Mouse (Mus musculus) bone marrow, adult 2 months (tissue): Measurements from ENCODE around the gene Klhl22. TPM values are rescaled to one million over a fixed set of nuclear protein-coding genes. Genes with fewer than 3 reads are reported as not detected.
A peak's percentile ranks its signal among the peaks of the same experiment; 100 is the strongest.

ENCODE experiments used
- H3K27ac ChIP-seq: fragments of 200-500 bp; 2 replicates; pipeline ENCODE4 v1.5.1; 2012; ENCODE audit warnings: low read depth, mild to moderate bottlenecking, control low read depth, inconsistent platforms, low read length; ENCODE audit not compliant: control insufficient read depth, poor library complexity, insufficient read depth
- H3K4me1 ChIP-seq: fragments of 200-500 bp; 2 replicates; pipeline ENCODE4 v1.6.1; 2011; ENCODE audit warnings: low read length; ENCODE audit not compliant: control insufficient read depth, insufficient read depth
- H3K4me3 ChIP-seq: fragments of 200-500 bp; replicated peaks from 2 replicates; pipeline ENCODE3; 2011; ENCODE audit warnings: mild to moderate bottlenecking, low read depth, low read length, control low read depth; ENCODE audit not compliant: control insufficient read depth
- CTCF ChIP-seq: fragments of 200-500 bp; IDR thresholded peaks from 2 replicates; pipeline ENCODE4 v1.5.1; 2011; ENCODE audit warnings: low read length, control low read depth; ENCODE audit not compliant: control insufficient read depth, insufficient read depth
- POLR2A ChIP-seq: fragments of 200-500 bp; IDR thresholded peaks from 2 replicates; pipeline ENCODE4 v1.6.1; 2011; ENCODE audit warnings: low read depth, mild to moderate bottlenecking, control low read depth, low read length, borderline replicate concordance; ENCODE audit not compliant: control insufficient read depth
- WGBS: fragments of 180-500 bp; shearing (Covaris S2); methylation state at CpG from one replicate; pipeline ENCODE4 v1.1.7; 2018; 5-methylcytosine and 5-hydroxymethylcytosine counted together
- polyA plus RNA-seq: library from polyadenylated mRNA; stranded (reverse); fragments of >200 nt; gene quantifications from 2 replicates; pipeline ENCODE4 v1.2.4, GENCODE M21; 2011; ENCODE audit warnings: low replicate concordance; ENCODE audit not compliant: missing spikeins, insufficient read depth, insufficient read length

Klhl22 gene
- polyA plus RNA-seq, 1 experiment = 7.8 TPM

DNA sequence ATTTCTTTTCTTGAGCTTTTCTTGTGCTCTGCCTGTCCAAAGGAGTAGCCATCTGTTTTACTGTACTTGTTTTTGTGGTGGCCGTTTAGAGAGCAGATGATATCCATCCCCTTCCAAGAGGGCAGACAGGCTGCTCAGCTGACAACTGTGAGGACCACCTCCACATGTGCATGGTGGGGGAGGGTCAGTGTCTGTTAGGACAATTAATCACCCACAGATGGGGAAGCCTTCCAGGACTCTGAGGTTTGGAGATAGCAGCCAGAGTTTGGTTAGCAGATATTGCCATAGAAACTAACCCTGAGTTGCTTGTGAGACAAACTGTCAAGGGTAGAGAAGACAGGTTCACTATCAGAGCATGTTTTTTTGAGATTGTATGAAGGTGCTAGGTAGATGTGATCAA, 1.7 kb downstream of the Klhl22 start:
- Histone ChIP-seq H3K4me3 (no peak overlapping the region), H3K4me1 (peaks cover 2% of the 10 kb centered on the region), H3K27ac (no peak overlapping the region)
- WGBS = 25% methylated on average over 1 of the region's 1 CpGs
- TF ChIP-seq CTCF = no peak
- no peak for TF ChIP-seq POLR2A

DNA sequence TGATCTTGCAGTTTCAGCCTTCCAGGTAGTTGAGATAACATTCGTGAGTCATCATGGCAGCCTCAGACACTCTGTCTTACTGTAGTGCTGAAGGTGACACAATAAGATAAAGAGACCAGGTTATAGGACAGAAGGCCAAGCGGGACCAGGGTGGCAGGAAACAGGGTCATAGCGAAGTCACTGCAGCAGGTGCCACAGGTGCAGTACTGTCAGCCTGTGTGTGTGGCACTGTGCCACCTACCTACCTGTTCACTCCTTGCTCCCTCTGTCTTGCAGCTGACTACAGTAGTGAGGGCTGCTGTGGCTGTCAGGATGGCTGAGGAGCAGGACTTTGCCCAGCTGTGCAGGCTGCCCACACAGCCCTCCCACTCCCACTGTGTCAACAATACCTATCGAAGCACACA, 4.7 kb downstream of the Klhl22 start:
- TF ChIP-seq CTCF = no peak
- no peak for TF ChIP-seq POLR2A
- Histone ChIP-seq H3K4me3 (no peak overlapping the region), H3K4me1 (peaks cover 2% of the 10 kb centered on the region), H3K27ac (no peak overlapping the region)
- 72% methylated on average over 4 of the region's 4 CpGs for WGBS

- no peak overlapping the region for H3K27ac ChIP-seq
- H3K4me3 ChIP-seq = no peak overlapping the region
- H3K4me1 ChIP-seq = no peaks in the 10 kb centered on the region
- 64% methylated on average over 7 of the region's 7 CpGs for WGBS
- TF ChIP-seq POLR2A (no peak), CTCF (no peak)
Measured at GRCm38 (mm10) chr16:17768834-17769233, 9.4 kb downstream of the Klhl22 start.

DNA sequence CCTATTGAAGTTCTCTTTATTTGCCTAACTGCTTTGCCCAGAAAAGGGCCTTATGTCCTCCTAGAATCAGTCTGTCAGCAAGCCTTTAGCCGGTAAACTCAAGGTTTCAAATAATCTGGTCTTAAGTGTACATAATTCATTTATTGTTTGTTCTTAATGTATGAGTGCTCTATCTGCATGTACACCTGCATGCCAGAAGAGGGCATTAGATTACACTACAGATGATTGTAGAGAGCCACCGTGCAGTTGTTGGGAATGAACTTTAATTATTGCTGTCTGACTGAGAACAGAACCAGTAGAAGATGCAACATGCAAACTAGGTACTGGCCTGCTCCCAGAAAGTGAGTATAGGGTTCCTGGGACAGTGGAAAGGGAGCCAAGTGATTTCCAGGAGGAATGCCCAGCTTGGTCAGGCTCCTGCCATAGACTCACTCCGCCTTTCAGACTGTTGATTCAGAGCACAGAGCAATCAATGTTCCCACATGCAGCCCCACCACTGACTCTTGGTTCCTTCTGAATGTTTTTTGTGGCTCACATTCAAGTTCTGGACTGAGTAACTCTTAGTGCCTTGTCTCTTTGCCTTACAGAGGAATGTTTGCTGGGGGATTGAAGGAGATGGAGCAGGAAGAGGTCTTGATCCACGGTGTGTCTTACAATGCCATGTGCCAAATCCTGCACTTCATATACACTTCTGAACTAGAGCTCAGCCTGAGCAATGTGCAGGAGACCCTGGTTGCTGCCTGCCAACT, 11.9 kb downstream of the Klhl22 start:
- 71% methylated on average over 4 of the region's 4 CpGs for WGBS
- H3K4me1 ChIP-seq = no peaks in the 10 kb centered on the region
- no peak overlapping the region for H3K27ac ChIP-seq
- H3K4me3 ChIP-seq = no peak overlapping the region
- TF ChIP-seq CTCF (no peak), POLR2A (no peak)

DNA sequence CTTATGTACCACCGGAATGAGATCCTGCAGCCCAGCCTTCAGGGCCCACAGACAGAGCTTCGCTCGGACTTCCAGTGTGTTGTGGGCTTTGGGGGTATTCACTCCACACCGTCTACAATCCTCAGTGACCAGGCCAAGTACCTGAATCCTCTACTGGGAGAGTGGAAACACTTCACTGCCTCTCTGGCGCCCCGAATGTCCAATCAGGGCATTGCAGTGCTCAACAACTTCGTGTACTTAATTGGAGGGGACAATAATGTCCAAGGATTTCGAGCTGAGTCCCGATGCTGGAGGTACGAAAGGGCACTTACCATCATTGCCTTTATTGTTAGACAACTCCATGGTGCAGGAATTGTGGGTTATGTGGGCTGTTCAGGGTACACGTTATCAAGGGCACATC, 17.4 kb downstream of the Klhl22 start:
- Histone ChIP-seq H3K4me1 (no peaks in the 10 kb centered on the region), H3K27ac (no peak overlapping the region), H3K4me3 (no peak overlapping the region)
- 75% methylated on average over 11 of the region's 11 CpGs for WGBS
- TF ChIP-seq CTCF = peak; percentile 43
- no peak for TF ChIP-seq POLR2A

GRCm38 (mm10) chr16:17778223-17778622, 18.8 kb downstream of the Klhl22 start:
- no peak overlapping the region for H3K27ac ChIP-seq
- 54% methylated on average over 4 of the region's 4 CpGs for WGBS
- H3K4me3 ChIP-seq = no peak overlapping the region
- H3K4me1 ChIP-seq = no peaks in the 10 kb centered on the region
- TF ChIP-seq POLR2A (no peak), CTCF (no peak)

DNA sequence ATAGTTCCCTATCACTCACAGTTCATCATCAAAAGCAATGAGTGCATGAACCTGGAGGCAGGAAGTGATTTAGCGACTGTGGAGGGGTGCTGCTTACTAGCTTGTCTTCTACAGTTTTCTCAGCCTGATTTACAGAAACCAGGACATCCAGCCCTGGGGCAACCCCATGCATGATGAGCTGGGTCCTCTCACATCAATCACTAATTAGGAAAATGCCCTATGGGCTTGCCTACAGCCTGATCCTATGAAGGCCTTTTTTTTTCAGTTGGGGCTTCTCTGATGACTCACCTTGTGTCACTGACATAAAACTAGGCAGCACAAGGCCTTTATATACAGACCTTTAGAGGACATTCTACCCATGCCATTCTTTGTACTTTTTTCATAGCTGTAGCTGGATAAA, 20.3 kb downstream of the Klhl22 start:
- TF ChIP-seq POLR2A = no peak
- no peak for TF ChIP-seq CTCF
- Histone ChIP-seq H3K4me1 (no peaks in the 10 kb centered on the region), H3K4me3 (no peak overlapping the region), H3K27ac (no peak overlapping the region)
- 76% methylated on average over 1 of the region's 1 CpGs for WGBS

GRCm38 (mm10) chr16:17785337-17785736, 25.9 kb downstream of the Klhl22 start:
- no peak overlapping the region for H3K4me3 ChIP-seq
- H3K27ac ChIP-seq = no peak overlapping the region
- H3K4me1 ChIP-seq = no peaks in the 10 kb centered on the region
- 80% methylated on average over 3 of the region's 3 CpGs for WGBS
- no peak for TF ChIP-seq CTCF
- no peak for TF ChIP-seq POLR2A

DNA sequence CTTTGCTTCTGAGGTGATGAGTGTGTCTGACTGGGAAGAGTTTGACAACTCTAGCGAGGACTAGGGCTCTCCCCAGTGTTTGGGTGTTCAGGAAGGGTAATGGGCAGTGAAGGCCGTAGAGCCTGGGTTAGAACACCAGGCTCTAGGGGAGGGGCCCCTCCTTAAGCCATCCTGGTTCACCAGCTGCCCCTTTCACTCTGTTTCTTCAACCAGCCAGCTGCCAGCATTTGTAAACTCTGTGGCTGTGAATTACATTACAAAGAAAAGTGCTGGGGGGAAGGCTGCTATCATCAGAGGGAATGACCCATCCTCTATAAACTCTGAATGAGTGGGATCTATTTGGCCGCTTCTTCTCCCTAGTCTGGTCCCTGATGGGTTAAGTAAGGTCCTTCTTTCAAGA, 33.3 kb downstream of the Klhl22 start:
- TF ChIP-seq CTCF = no peak
- TF ChIP-seq POLR2A = no peak
- Histone ChIP-seq H3K27ac (no peak overlapping the region), H3K4me3 (no peak overlapping the region), H3K4me1 (no peaks in the 10 kb centered on the region)
- 85% methylated on average over 3 of the region's 3 CpGs for WGBS
